Mouse (Mus musculus): ENCODE data around the gene Fabp7. TPM values are rescaled to one million over a fixed set of nuclear protein-coding genes. Genes with fewer than 3 reads are reported as not detected.

Gene Fabp7
- total RNA-seq (2021) = 1 to 10 TPM; 1.9 to 2.9 TPM
- long read RNA-seq, experiment 1, partial matches to known transcripts = 0 of 1 reads
- long read RNA-seq, experiment 1, other reads (novel, unspliced or antisense) = 0 of 1 reads
- long read RNA-seq, experiment 2, partial matches to known transcripts = 0 of 1 reads
- long read RNA-seq, experiment 2, other reads (novel, unspliced or antisense) = 0 of 1 reads

GRCm38 (mm10) chr10:57784876-57785150, at the start of gene Fabp7:
Gene Fabp7, plus strand, starts transcription at chr10:57784881.
- no peak for DNase-seq
- intact Hi-C loops (cut with DNase I) = no loop called here

- intact Hi-C loops (cut with DNase I) = loop anchor here (5.0 kb wide), 1 partner anchor 278 kb away; no protein-coding TSS in a partner anchor
- DNase-seq = no peak
Observed at GRCm38 (mm10) chr10:57740733-57741132, 43.9 kb upstream of the Fabp7 start.

- intact Hi-C loops (cut with DNase I) = loop anchor here (5.0 kb wide), 1 partner anchor 279 kb away; no protein-coding TSS in a partner anchor
Observed at GRCm38 (mm10) chr10:57741351-57741750, 43.3 kb upstream of the Fabp7 start.

GRCm38 (mm10) chr10:57743045-57743444, 41.6 kb upstream of the Fabp7 start:
- intact Hi-C loops (cut with DNase I) = loop anchor here (1.0 to 5.0 kb wide), 3 partner anchors 52 to 281 kb away; partner anchors contain the start of gene Smpdl3a

More at GRCm38 (mm10) chr10:57741351-57741750, 43.3 kb upstream of the Fabp7 start:
- DNase-seq = no peak

GRCm38 (mm10) chr10:57743606-57744016, 41.1 kb upstream of the Fabp7 start:
- DNase-seq = peak; percentile 10 to 37

More at GRCm38 (mm10) chr10:57743045-57743444, 41.6 kb upstream of the Fabp7 start:
- DNase-seq = no peak

GRCm38 (mm10) chr10:57744128-57744765, 40.4 kb upstream of the Fabp7 start:
- intact Hi-C loops (cut with DNase I) = loop anchor here (5.0 kb wide), 1 partner anchor 282 kb away; no protein-coding TSS in a partner anchor
- DNase-seq = no peak

More at GRCm38 (mm10) chr10:57743606-57744016, 41.1 kb upstream of the Fabp7 start:
- intact Hi-C loops (cut with DNase I) = loop anchor here (1.0 to 5.0 kb wide), 3 partner anchors 51 to 281 kb away; partner anchors contain the start of gene Smpdl3a

GRCm38 (mm10) chr10:57745452-57745851, 39.2 kb upstream of the Fabp7 start:
- DNase-seq = no peak
- intact Hi-C loops (cut with DNase I) = no loop called here

GRCm38 (mm10) chr10:57747127-57747526, 37.6 kb upstream of the Fabp7 start:
- DNase-seq = no peak
- intact Hi-C loops (cut with DNase I) = no loop called here

GRCm38 (mm10) chr10:57753343-57753742, 31.3 kb upstream of the Fabp7 start:
- intact Hi-C loops (cut with DNase I) = no loop called here
- no peak for DNase-seq

GRCm38 (mm10) chr10:57755201-57755736, 29.4 kb upstream of the Fabp7 start:
- DNase-seq = no peak
- intact Hi-C loops (cut with DNase I) = no loop called here

GRCm38 (mm10) chr10:57758999-57759398, 25.7 kb upstream of the Fabp7 start:
- intact Hi-C loops (cut with DNase I) = no loop called here
- no peak for DNase-seq

GRCm38 (mm10) chr10:57760694-57761093, 24.0 kb upstream of the Fabp7 start:
- DNase-seq = no peak
- intact Hi-C loops (cut with DNase I) = no loop called here

- no peak for DNase-seq
- intact Hi-C loops (cut with DNase I) = no loop called here
Observed at GRCm38 (mm10) chr10:57763044-57763443, 21.6 kb upstream of the Fabp7 start.

GRCm38 (mm10) chr10:57783289-57784130, 1.2 kb upstream of the Fabp7 start:
- intact Hi-C loops (cut with DNase I) = no loop called here

GRCm38 (mm10) chr10:57784131-57784875, 378 bp upstream of the Fabp7 start:
- DNase-seq = peak; percentile 70 to 72
- intact Hi-C loops (cut with DNase I) = no loop called here

More at GRCm38 (mm10) chr10:57783289-57784130, 1.2 kb upstream of the Fabp7 start:
- no peak for DNase-seq

GRCm38 (mm10) chr10:57785552-57785951, 871 bp downstream of the Fabp7 start:
- DNase-seq = no peak
- intact Hi-C loops (cut with DNase I) = no loop called here

GRCm38 (mm10) chr10:57792957-57793356, 8.3 kb downstream of the Fabp7 start:
- no peak for DNase-seq
- intact Hi-C loops (cut with DNase I) = no loop called here

- intact Hi-C loops (cut with DNase I) = loop anchor here (2.0 kb wide), 1 partner anchor 51 kb away; no protein-coding TSS in a partner anchor
- no peak for DNase-seq
Observed at GRCm38 (mm10) chr10:57794018-57794417, 9.3 kb downstream of the Fabp7 start, which contains the start of gene Smpdl3a. Gene Smpdl3a, plus strand, starts transcription at chr10:57794335.
